Mouse (Mus musculus) spleen, adult 2 months (tissue): ENCODE data around the gene Dnajb12. TPM values are rescaled to one million over a fixed set of nuclear protein-coding genes. Genes with fewer than 3 reads are reported as not detected.

ENCODE experiments used
- DNase-seq, 2 experiments: peaks; one replicate each; pipeline versions ENCODE4 v3.0.0 to v3.0.0-alpha.2; 2012 to 2021; ENCODE audit warnings: low spot score in 2 of 2, low read depth in 1 of 2
- H3K27ac ChIP-seq: fragments of 200-500 bp; 2 replicates; pipeline ENCODE4 v1.5.1; 2012; ENCODE audit warnings: low read length, inconsistent platforms; ENCODE audit not compliant: insufficient read depth
- H3K27me3 ChIP-seq: fragments of 200-500 bp; 2 replicates; pipeline ENCODE4 v1.6.1; 2012; ENCODE audit warnings: mild to moderate bottlenecking, moderate library complexity, low read length, inconsistent platforms; ENCODE audit not compliant: control insufficient read depth, insufficient read depth
- H3K36me3 ChIP-seq: fragments of 200-500 bp; 2 replicates; pipeline ENCODE4 v1.6.1; 2012; ENCODE audit warnings: mild to moderate bottlenecking, low read length, inconsistent platforms; ENCODE audit not compliant: control insufficient read depth, insufficient read depth
- H3K4me1 ChIP-seq: fragments of 200-500 bp; 2 replicates; pipeline ENCODE4 v1.6.1; 2011; ENCODE audit warnings: inconsistent platforms; ENCODE audit not compliant: control insufficient read depth, insufficient read depth, insufficient read length
- H3K4me3 ChIP-seq: fragments of 200-500 bp; 2 replicates; pipeline ENCODE4 v1.5.1; 2011; ENCODE audit warnings: mild to moderate bottlenecking, inconsistent platforms; ENCODE audit not compliant: insufficient read depth, insufficient read length; ENCODE audit errors: extremely low read depth
- CTCF ChIP-seq: fragments of 200-500 bp; IDR thresholded peaks from 2 replicates; pipeline ENCODE4 v1.5.1; 2011; ENCODE audit warnings: mild to moderate bottlenecking, inconsistent platforms; ENCODE audit not compliant: insufficient read depth, insufficient read length, insufficient replicate concordance; ENCODE audit errors: extremely low read depth
- POLR2A ChIP-seq: fragments of 200-500 bp; IDR thresholded peaks from 2 replicates; pipeline ENCODE4 v1.6.1; 2011; ENCODE audit warnings: low read depth, low read length, inconsistent platforms
- WGBS: fragments of 180-500 bp; shearing (Covaris S2); methylation state at CpG from one replicate; pipeline ENCODE4 v1.1.7; 2018; 5-methylcytosine and 5-hydroxymethylcytosine counted together
- polyA plus RNA-seq: library from polyadenylated mRNA; depleted of rRNA; stranded (reverse); fragments of >200 nt; gene quantifications from 2 replicates; pipeline ENCODE4 v1.2.3, GENCODE M21; 2012

The Dnajb12 gene
- polyA plus RNA-seq, 1 experiment: 29.9 TPM

- Histone ChIP-seq H3K27me3 (no peaks in the 10 kb centered on the region), H3K36me3 (peaks cover 7% of the 10 kb centered on the region), H3K4me1 (peaks cover 24% of the 10 kb centered on the region; the same call in 1 of the 2 replicates), H3K27ac (peak overlapping the region; percentile 76), H3K4me3 (no peak overlapping the region)
- 50% methylated on average over 5 of the region's 5 CpGs for WGBS
- DNase-seq: no peak
- no peak for TF ChIP-seq POLR2A
- TF ChIP-seq CTCF: no peak
Observed at GRCm38 (mm10) chr10:59887432-59887831, 8.1 kb downstream of the Dnajb12 start.

GRCm38 (mm10) chr10:59889339-59889738 is 10.0 kb downstream of the Dnajb12 start:
- peaks cover 24% of the 10 kb centered on the region; the same call in 1 of the 2 replicates for H3K4me1 ChIP-seq
- TF ChIP-seq CTCF: no peak
- TF ChIP-seq POLR2A: no peak
- 54% methylated on average over 7 of the region's 7 CpGs for WGBS
- no peak for DNase-seq
- no peaks in the 10 kb centered on the region for H3K27me3 ChIP-seq
- H3K27ac ChIP-seq: 0 out of 2 replicates have a peak overlapping the region, but pooled peaks have one; percentile 31
- H3K4me3 ChIP-seq: no peak overlapping the region
- H3K36me3 ChIP-seq: peaks cover 16% of the 10 kb centered on the region

DNA sequence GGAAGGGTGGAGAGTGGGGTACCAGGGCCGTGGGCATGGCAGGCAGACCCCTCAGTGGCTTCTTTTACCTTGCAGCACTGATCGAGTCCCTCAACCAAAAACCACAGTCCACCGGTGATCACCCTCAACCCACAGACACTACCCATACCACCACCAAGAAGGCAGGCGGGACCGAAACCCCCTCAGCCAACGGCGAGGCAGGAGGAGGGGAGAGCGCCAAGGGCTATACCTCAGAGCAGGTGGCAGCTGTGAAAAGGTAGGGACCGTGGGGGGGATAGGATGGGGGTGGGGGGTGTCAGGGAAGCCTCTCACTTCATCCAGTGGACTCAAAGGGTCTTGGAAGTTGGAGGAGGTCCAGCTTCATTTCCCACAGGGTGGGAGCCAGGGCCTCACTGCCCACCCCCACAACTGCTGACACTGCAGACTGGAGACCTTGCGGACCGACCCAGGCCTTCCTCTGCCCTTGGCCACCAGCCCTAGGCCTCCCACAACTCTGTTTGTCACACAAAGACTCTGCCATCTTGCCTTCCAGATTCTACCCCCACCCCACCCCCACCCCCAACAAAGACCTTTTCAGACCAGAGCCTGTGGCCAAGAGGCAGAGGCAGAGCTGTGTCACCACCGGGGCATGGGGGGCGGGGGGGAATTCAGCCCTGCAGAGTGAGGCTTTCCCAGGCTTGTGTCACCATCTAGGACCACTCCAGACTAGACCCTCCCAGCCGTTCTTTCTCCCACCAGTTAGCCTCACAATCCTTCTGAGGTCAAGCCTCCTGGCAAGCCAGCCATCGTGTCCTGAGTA is 10.8 kb downstream of the Dnajb12 start:
- Histone ChIP-seq H3K27ac (no peak overlapping the region), H3K36me3 (peaks cover 17% of the 10 kb centered on the region), H3K4me1 (peaks cover 27% of the 10 kb centered on the region; the same call in 1 of the 2 replicates), H3K4me3 (no peak overlapping the region), H3K27me3 (no peaks in the 10 kb centered on the region)
- TF ChIP-seq CTCF (no peak), POLR2A (no peak)
- DNase-seq: no peak
- WGBS: 72% methylated on average over 15 of the region's 15 CpGs

GRCm38 (mm10) chr10:59892977-59893376 is 13.6 kb downstream of the Dnajb12 start:
- H3K4me1 ChIP-seq: peaks cover 35% of the 10 kb centered on the region

GRCm38 (mm10) chr10:59894251-59895160 is 15.2 kb downstream of the Dnajb12 start:
- H3K27ac ChIP-seq: peak overlapping the region; percentile 94
- H3K27me3 ChIP-seq: no peaks in the 10 kb centered on the region
- H3K4me1 ChIP-seq: peaks cover 41% of the 10 kb centered on the region
- H3K4me3 ChIP-seq: no peak overlapping the region
- no peak for TF ChIP-seq POLR2A
- TF ChIP-seq CTCF: peak; percentile 99
- peak; percentile 52 to 85 for DNase-seq
- H3K36me3 ChIP-seq: peaks cover 20% of the 10 kb centered on the region
- WGBS: 82% methylated on average over 25 of the region's 25 CpGs

More at GRCm38 (mm10) chr10:59892977-59893376, 13.6 kb downstream of the Dnajb12 start:
- Histone ChIP-seq H3K27me3 (no peaks in the 10 kb centered on the region), H3K4me3 (no peak overlapping the region), H3K27ac (no peak overlapping the region), H3K36me3 (peaks cover 19% of the 10 kb centered on the region)
- WGBS: 58% methylated on average over 6 of the region's 6 CpGs
- peak; percentile 56 to 72 for DNase-seq
- TF ChIP-seq POLR2A (no peak), CTCF (peak; percentile 97; the same call in 1 of the 2 replicates)

GRCm38 (mm10) chr10:59895460-59896186 is 16.3 kb downstream of the Dnajb12 start:
- DNase-seq: no peak
- Histone ChIP-seq H3K27ac (peak overlapping the region; percentile 94), H3K36me3 (peaks cover 19% of the 10 kb centered on the region), H3K4me3 (no peak overlapping the region), H3K27me3 (no peaks in the 10 kb centered on the region), H3K4me1 (peaks cover 48% of the 10 kb centered on the region)
- 85% methylated on average over 17 of the region's 17 CpGs for WGBS
- TF ChIP-seq POLR2A (no peak), CTCF (no peak)
